ENCODE assay signal across 26 mouse cellular contexts in the genomic region with DNA sequence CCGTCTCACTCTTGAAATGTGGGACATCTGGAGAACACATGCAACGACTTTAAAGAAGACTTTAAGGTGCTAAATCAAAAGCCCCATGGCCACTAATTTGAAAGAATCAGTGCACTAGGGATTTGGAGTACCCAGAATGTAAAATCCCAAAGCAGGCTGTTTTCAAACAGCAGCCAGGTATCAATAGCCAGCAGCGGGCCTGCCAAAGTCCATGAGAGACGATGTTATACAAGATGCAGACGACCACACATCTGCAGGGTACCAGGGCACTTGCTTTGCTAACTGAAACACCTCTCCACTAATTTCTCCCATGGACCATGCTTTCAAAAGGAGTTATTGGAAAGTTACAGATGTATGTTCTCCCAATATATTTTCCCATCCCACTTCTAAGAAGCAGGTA.
"Had no signal": no experiment of that assay in that cellular context is flagged by ENCODE, and none has a peak within 500 bp of the region (broad histone marks: within the 10 kb centered on the region; RNA-seq: fewer than 3 reads in every experiment).

No protein-coding gene starts in this region.

- ATAC-seq: inflammation-experienced regulatory T-cells, adult 6 months; intestine, embryonic 15.5 days; intestine, postnatal 0 days; liver, embryonic 12.5 days had no signal

- H3K4me2 ChIP-seq: heart, embryonic 11.5 days; heart, embryonic 13.5 days; heart, embryonic 15.5 days; hindbrain, embryonic 13.5 days; hindbrain, embryonic 15.5 days; intestine, embryonic 15.5 days; limb, embryonic 13.5 days; limb, embryonic 15.5 days; liver, embryonic 12.5 days had no signal

- H3K9ac ChIP-seq: heart, embryonic 13.5 days; heart, embryonic 15.5 days; hindbrain, embryonic 13.5 days; hindbrain, embryonic 15.5 days; intestine, embryonic 15.5 days; limb, embryonic 13.5 days; limb, embryonic 15.5 days; liver, embryonic 12.5 days; liver, embryonic 14.5 days had no signal

- H3K27ac ChIP-seq: heart, adult 2 months; heart, embryonic 13.5 days; heart, embryonic 15.5 days; hindbrain, embryonic 13.5 days; hindbrain, embryonic 15.5 days; intestine, embryonic 15.5 days; layer of hippocampus, adult 2 months; left cerebral cortex, adult 2 months; limb, embryonic 13.5 days; limb, embryonic 15.5 days; liver, embryonic 12.5 days; liver, embryonic 14.5 days had no signal

- H3K4me1 ChIP-seq: heart, embryonic 13.5 days; heart, embryonic 15.5 days; hindbrain, embryonic 13.5 days; hindbrain, embryonic 15.5 days; intestine, embryonic 15.5 days; limb, embryonic 13.5 days; limb, embryonic 15.5 days; liver, embryonic 12.5 days had no signal

- H3K36me3 ChIP-seq: heart, embryonic 13.5 days; heart, embryonic 15.5 days; hindbrain, embryonic 13.5 days; hindbrain, embryonic 15.5 days; intestine, embryonic 15.5 days; limb, embryonic 13.5 days; limb, embryonic 15.5 days; liver, embryonic 12.5 days had no signal

- H3K4me3 ChIP-seq: heart, adult 2 months; heart, embryonic 13.5 days; heart, embryonic 15.5 days; hindbrain, embryonic 13.5 days; hindbrain, embryonic 15.5 days; intestine, embryonic 15.5 days; layer of hippocampus, adult 2 months; left cerebral cortex, adult 2 months; limb, embryonic 13.5 days; limb, embryonic 15.5 days; liver, embryonic 12.5 days had no signal

- H3K9me3 ChIP-seq: heart, embryonic 13.5 days; heart, embryonic 15.5 days; hindbrain, embryonic 13.5 days; hindbrain, embryonic 15.5 days; intestine, embryonic 15.5 days; limb, embryonic 13.5 days; limb, embryonic 15.5 days; liver, embryonic 12.5 days had no signal

- DNase-seq: gastrocnemius, postnatal 14 days; gastrocnemius, postnatal 36 days; heart, adult 11 months; heart, adult 2 months; heart, postnatal 14 days; heart, postnatal 36 days; kidney, adult 18-20 months; kidney, adult 8-10 months; kidney, postnatal 10 days; kidney, postnatal 25 days; kidney, postnatal 4 days; left cerebral cortex, postnatal 4 days had no signal

- H3K27me3 ChIP-seq: heart, embryonic 13.5 days; heart, embryonic 15.5 days; hindbrain, embryonic 13.5 days; hindbrain, embryonic 15.5 days; intestine, embryonic 15.5 days; limb, embryonic 13.5 days; limb, embryonic 15.5 days; liver, embryonic 12.5 days had no signal
